Mouse (Mus musculus) embryonic facial prominence, embryonic 13.5 days (tissue): ENCODE data around the gene Adamts3. TPM values are rescaled to one million over a fixed set of nuclear protein-coding genes. Genes with fewer than 3 reads are reported as not detected.
A peak's percentile ranks its signal among the peaks of the same experiment; 100 is the strongest.

Experiments used
- ATAC-seq: fragments of 200-750 bp; cut with Nextera tagmentation; 2 replicates; pipeline ENCODE4 v1.8.0; 2017; ENCODE audit warnings: low read depth; ENCODE audit not compliant: insufficient number of reproducible peaks, insufficient read depth, low FRiP score, low TSS enrichment
- H3K27ac ChIP-seq: fragments of 300-500 bp; sonication (generic); 2 replicates; pipeline ENCODE4 v1.5.1; 2015; ENCODE audit warnings: moderate library complexity, mild to moderate bottlenecking, inconsistent platforms
- H3K27me3 ChIP-seq: fragments of 300-500 bp; sonication (generic); 2 replicates; pipeline ENCODE4 v1.6.1; 2015; ENCODE audit warnings: mild to moderate bottlenecking, inconsistent platforms
- H3K36me3 ChIP-seq: fragments of 300-500 bp; sonication (generic); 2 replicates; pipeline ENCODE4 v1.6.1; 2015; ENCODE audit warnings: mild to moderate bottlenecking, inconsistent platforms
- H3K4me1 ChIP-seq: fragments of 300-500 bp; sonication (generic); 2 replicates; pipeline ENCODE4 v1.6.1; 2015; ENCODE audit warnings: inconsistent platforms
- H3K4me2 ChIP-seq: fragments of 300-500 bp; sonication (generic); 2 replicates; pipeline ENCODE4 v1.6.1; 2015; ENCODE audit warnings: moderate library complexity, mild to moderate bottlenecking, inconsistent platforms
- H3K4me3 ChIP-seq: fragments of 300-500 bp; sonication (generic); 2 replicates; pipeline ENCODE4 v1.5.1; 2015; ENCODE audit warnings: mild to moderate bottlenecking, inconsistent platforms
- H3K9ac ChIP-seq: fragments of 300-500 bp; sonication (generic); 2 replicates; pipeline ENCODE4 v1.6.1; 2015; ENCODE audit warnings: mild to moderate bottlenecking, inconsistent platforms
- H3K9me3 ChIP-seq: fragments of 300-500 bp; sonication (generic); 2 replicates; pipeline ENCODE4 v1.6.1; 2016; ENCODE audit warnings: inconsistent platforms
- WGBS: fragments of 180-500 bp; shearing (Covaris S2); methylation state at CpG from one replicate; pipeline ENCODE4 v1.1.7; 2015; ENCODE audit warnings: mixed read lengths; 5-methylcytosine and 5-hydroxymethylcytosine counted together
- polyA plus RNA-seq: library from polyadenylated mRNA; unstranded; fragments of >200 nt; fragmentation: Nextera tagmentation; extraction: Ambion mirVana; gene quantifications from 2 replicates; pipeline ENCODE4 v1.2.1, GENCODE M21; 2015

The Adamts3 gene
- polyA plus RNA-seq, 1 experiment from 2014 or later: 4.8 TPM

DNA sequence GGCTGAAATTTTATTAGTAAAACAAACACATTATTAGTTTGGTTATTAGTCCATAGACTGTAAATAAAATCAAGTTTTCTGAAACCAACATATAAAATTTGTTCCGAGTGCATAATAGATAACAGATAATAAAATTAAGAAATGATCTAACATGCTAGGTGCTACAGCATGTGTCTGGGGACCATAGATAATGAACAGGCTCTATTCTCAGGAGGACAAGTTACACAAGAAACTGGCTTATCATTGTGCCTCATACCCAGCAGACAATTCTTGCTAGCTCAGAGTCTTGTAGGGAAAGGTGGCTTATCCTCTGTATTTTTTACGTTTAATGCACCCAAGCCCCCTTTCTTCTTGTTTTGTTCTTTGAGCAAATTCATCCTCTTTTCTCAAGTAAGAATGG lies 131.3 kb downstream of the Adamts3 start:
- Histone ChIP-seq H3K4me2 (no peak overlapping the region), H3K36me3 (no peaks in the 10 kb centered on the region), H3K27me3 (no peaks in the 10 kb centered on the region), H3K4me3 (no peak overlapping the region), H3K9me3 (no peaks in the 10 kb centered on the region), H3K27ac (no peak overlapping the region), H3K4me1 (0 out of 2 replicates have a peak, but pooled peaks cover 4% of the 10 kb centered on the region), H3K9ac (no peak overlapping the region)
- WGBS: 83% methylated on average over 2 of the region's 2 CpGs
- no peak for ATAC-seq

DNA sequence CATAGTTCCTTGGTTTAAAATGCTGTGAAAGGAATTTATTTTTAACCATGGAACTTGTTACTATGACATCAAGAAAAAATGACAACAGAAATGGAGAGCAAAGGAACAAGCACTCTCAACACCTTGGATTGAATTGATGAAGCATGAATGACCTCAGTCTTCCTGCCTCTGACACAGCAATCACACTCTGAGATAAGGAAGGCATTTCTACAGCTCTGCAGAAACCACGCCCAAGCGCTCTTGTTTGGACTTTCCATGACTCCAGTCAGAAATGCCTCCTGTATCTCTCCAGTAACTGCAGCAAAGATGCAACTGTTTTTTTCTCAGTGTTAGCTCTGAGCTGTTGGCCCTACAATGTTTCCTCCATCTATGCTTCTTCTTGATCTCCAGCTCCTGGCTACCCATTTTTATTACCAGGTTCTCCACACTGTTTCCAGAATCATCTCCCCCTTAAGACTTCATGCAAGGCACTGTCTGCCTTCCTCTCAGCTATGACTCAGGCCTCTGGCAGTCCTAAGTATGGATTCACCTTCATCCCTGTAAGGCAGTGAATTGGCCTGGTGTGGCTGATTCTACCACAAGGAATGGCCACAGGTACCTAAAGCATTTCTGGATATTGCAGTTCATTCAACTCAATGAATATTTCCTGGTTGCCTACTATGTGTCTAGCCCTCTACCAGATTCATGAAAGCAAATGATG lies 134.8 kb downstream of the Adamts3 start:
- no peak for ATAC-seq
- H3K4me3 ChIP-seq: no peak overlapping the region
- no peaks in the 10 kb centered on the region for H3K36me3 ChIP-seq
- H3K4me2 ChIP-seq: no peak overlapping the region
- H3K9me3 ChIP-seq: no peaks in the 10 kb centered on the region
- no peak overlapping the region for H3K9ac ChIP-seq
- H3K27ac ChIP-seq: no peak overlapping the region
- 0 out of 2 replicates have a peak, but pooled peaks cover 4% of the 10 kb centered on the region for H3K4me1 ChIP-seq
- WGBS: 89% methylated on average over 2 of the region's 2 CpGs
- no peaks in the 10 kb centered on the region for H3K27me3 ChIP-seq

DNA sequence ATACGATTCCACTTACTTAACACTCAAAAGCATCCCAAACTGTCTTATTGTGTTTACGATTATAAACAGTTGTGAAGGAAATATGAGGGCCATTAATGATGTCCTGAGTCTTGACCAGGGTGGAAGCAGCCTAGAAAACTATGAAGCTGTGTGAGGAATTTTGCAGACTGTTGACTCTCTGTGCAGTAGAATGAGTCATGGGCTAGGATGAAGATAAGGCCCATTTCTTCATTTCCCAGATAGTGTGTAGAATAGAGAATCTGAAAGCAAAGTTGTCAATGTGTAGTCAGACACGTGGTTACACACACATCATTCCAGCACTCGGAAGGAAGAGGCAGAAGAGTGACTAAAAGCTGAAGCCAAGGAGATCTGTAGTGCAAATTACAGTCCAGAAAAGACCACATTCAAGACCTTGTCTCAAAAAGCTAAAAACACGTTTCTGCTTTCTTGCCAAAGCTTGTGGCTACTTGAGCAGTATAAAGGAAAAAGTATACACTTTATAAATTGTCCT lies 135.9 kb downstream of the Adamts3 start:
- H3K9me3 ChIP-seq: no peaks in the 10 kb centered on the region
- H3K4me3 ChIP-seq: no peak overlapping the region
- 0 out of 2 replicates have a peak, but pooled peaks cover 4% of the 10 kb centered on the region for H3K4me1 ChIP-seq
- 72% methylated on average over 5 of the region's 5 CpGs for WGBS
- no peaks in the 10 kb centered on the region for H3K27me3 ChIP-seq
- no peak overlapping the region for H3K9ac ChIP-seq
- no peak overlapping the region for H3K27ac ChIP-seq
- H3K4me2 ChIP-seq: no peak overlapping the region
- no peak for ATAC-seq
- H3K36me3 ChIP-seq: no peaks in the 10 kb centered on the region

DNA sequence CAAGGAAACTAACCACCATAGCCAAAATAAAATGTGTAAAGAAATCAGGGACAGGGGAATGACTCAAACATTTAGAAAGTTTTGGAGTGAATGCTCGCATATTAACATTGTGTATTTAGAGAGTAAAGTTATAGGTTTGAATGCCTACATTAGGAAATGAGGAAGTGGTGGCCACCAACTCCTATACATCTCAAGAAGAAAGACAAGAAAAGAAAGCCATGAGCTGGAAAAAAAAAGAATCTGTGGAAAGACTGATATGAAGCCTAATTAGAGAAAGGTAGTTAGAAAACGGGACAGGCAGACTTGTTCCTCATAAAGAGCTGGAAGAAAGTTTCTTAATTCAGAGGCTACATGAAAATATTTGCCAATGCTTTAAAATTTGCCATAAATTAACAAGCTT lies 138.0 kb downstream of the Adamts3 start:
- no peaks in the 10 kb centered on the region for H3K9me3 ChIP-seq
- ATAC-seq: no peak
- 84% methylated on average over 2 of the region's 2 CpGs for WGBS
- no peaks in the 10 kb centered on the region for H3K27me3 ChIP-seq
- H3K4me2 ChIP-seq: no peak overlapping the region
- H3K4me3 ChIP-seq: no peak overlapping the region
- no peak overlapping the region for H3K9ac ChIP-seq
- no peaks in the 10 kb centered on the region for H3K36me3 ChIP-seq
- no peak overlapping the region for H3K27ac ChIP-seq
- H3K4me1 ChIP-seq: 0 out of 2 replicates have a peak, but pooled peaks cover 4% of the 10 kb centered on the region

GRCm38 (mm10) chr5:89734759-89735158 lies 148.4 kb downstream of the Adamts3 start:
- no peak overlapping the region for H3K4me3 ChIP-seq
- H3K36me3 ChIP-seq: no peaks in the 10 kb centered on the region
- no peaks in the 10 kb centered on the region for H3K27me3 ChIP-seq
- 34% methylated on average over 2 of the region's 2 CpGs for WGBS
- H3K27ac ChIP-seq: no peak overlapping the region
- no peak for ATAC-seq
- no peak overlapping the region for H3K4me2 ChIP-seq
- H3K9me3 ChIP-seq: no peaks in the 10 kb centered on the region
- no peaks in the 10 kb centered on the region for H3K4me1 ChIP-seq
- no peak overlapping the region for H3K9ac ChIP-seq

- Histone ChIP-seq H3K27me3 (no peaks in the 10 kb centered on the region), H3K4me2 (no peak overlapping the region), H3K9me3 (peaks cover 9% of the 10 kb centered on the region; the same call in 1 of the 2 replicates), H3K4me1 (no peaks in the 10 kb centered on the region), H3K27ac (no peak overlapping the region), H3K36me3 (no peaks in the 10 kb centered on the region), H3K9ac (no peak overlapping the region), H3K4me3 (no peak overlapping the region)
- WGBS: 66% methylated on average over 3 of the region's 3 CpGs
- ATAC-seq: no peak
Observed at GRCm38 (mm10) chr5:89730411-89730810, 152.7 kb downstream of the Adamts3 start.

DNA sequence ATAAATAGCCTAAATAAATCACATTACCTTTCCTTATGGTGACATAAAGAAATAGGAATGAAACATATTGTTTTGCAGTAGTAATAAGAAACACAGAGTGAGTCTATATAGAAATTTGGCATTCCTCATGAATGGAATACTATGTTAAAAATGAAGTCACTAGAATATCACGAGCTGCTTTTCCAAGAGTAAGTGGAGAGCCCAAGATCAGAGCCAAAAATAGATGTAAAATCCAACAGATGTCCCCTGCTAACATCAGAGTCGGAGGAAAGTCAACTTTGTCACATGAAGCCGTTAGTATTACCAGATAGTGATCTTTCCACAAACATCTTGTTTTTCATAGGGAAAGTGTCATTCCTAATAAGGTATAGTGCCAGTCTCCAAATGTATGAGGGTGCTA lies 155.0 kb downstream of the Adamts3 start:
- Histone ChIP-seq H3K36me3 (no peaks in the 10 kb centered on the region), H3K9ac (no peak overlapping the region), H3K9me3 (peaks cover 9% of the 10 kb centered on the region; the same call in 1 of the 2 replicates), H3K27ac (no peak overlapping the region), H3K4me1 (no peaks in the 10 kb centered on the region), H3K4me3 (no peak overlapping the region), H3K27me3 (no peaks in the 10 kb centered on the region), H3K4me2 (no peak overlapping the region)
- 68% methylated on average over 3 of the region's 3 CpGs for WGBS
- no peak for ATAC-seq

GRCm38 (mm10) chr5:89727497-89728057 lies 155.6 kb downstream of the Adamts3 start:
- H3K27ac ChIP-seq: no peak overlapping the region
- H3K4me3 ChIP-seq: no peak overlapping the region
- no peaks in the 10 kb centered on the region for H3K27me3 ChIP-seq
- WGBS: 82% methylated on average over 6 of the region's 6 CpGs
- H3K36me3 ChIP-seq: no peaks in the 10 kb centered on the region
- ATAC-seq: no peak
- H3K4me2 ChIP-seq: no peak overlapping the region
- H3K4me1 ChIP-seq: no peaks in the 10 kb centered on the region
- peaks cover 9% of the 10 kb centered on the region; the same call in 1 of the 2 replicates for H3K9me3 ChIP-seq
- no peak overlapping the region for H3K9ac ChIP-seq

DNA sequence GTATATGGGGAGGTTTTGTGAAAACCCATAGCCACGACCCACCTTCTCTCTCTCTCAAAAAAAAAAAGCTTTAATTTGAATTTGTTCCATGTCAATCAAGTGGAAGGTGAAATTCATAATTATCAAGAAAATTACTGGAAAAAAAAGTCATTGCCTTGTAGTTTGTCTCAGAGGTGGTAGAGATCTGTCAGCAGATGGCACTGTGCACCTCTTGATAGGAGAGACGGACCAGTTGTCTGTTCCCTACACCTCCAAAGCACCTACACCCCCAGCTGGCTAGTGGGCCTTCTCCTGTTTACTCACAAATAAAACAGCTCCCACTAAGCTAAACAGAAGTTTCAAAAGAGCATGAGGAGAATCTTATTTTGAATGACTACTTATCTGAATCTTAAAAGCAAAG lies 168.6 kb downstream of the Adamts3 start:
- 45% methylated on average over 2 of the region's 2 CpGs for WGBS

DNA sequence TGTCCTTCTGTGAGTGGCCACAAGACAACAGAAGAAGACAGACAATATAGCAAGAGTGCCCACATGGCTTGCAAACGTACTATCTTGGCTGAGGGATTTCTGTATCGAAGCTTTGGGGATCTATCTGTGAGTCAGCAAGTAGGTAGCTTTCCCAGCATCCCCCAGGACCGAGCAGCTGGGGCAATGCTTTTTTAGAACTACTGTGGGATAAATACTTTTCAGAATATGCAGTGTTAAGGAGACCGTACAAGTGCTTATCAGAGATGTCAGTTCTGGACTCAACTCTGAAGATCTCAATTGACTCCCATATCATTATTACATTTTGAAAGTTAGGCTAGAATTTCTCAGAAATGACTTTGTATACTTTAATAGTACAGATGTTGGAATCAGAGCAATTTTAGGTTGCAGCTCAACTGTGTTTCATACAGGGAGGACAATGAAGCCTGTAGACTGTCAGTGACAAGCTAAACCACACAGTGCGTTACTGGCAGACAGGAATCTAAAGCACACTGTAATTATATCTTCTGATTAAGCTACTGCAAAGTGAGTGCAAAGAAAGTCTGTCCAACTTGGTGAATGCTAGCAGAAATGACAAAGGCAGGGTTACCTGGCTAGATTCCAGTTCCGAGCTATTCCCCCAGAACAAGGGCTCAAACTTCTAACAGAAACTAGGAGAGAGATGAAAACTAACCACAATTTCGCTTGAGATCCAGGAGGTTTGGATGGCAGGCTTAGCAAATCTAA lies 171.8 kb downstream of the Adamts3 start:
- 67% methylated on average over 7 of the region's 7 CpGs for WGBS
- peak; percentile 56; the same call in 1 of the 2 replicates for ATAC-seq
- Histone ChIP-seq H3K9me3 (no peaks in the 10 kb centered on the region), H3K27ac (no peak overlapping the region), H3K4me3 (no peak overlapping the region), H3K4me2 (no peak overlapping the region), H3K36me3 (peaks cover 4% of the 10 kb centered on the region), H3K9ac (no peak overlapping the region), H3K4me1 (no peaks in the 10 kb centered on the region), H3K27me3 (no peaks in the 10 kb centered on the region)

More for the DNA sequence above, 168.6 kb downstream of the Adamts3 start:
- Histone ChIP-seq H3K27me3 (no peaks in the 10 kb centered on the region), H3K4me2 (no peak overlapping the region), H3K9ac (no peak overlapping the region), H3K36me3 (no peaks in the 10 kb centered on the region), H3K4me3 (no peak overlapping the region), H3K9me3 (no peaks in the 10 kb centered on the region), H3K27ac (no peak overlapping the region), H3K4me1 (no peaks in the 10 kb centered on the region)
- no peak for ATAC-seq

DNA sequence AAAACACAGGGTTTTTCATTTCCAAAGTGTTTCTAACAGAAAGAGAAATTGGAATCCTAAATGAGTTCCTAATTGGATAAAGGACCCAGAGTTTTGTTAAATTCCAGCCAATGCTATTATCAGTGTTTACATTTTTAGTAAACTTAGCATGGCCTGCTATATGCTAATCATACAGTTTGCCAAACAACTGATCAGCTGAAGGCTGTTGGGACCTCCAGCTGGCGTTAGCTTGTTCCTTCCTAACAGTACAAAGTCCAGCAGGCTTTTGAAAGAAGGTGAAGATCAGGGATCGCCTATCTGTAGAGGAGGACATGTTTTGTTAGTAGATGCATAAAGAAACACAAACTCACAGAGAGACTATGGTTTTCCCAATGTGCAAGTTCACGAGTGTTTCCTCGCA lies 173.7 kb downstream of the Adamts3 start:
- no peak for ATAC-seq
- no peaks in the 10 kb centered on the region for H3K27me3 ChIP-seq
- H3K27ac ChIP-seq: no peak overlapping the region
- H3K9me3 ChIP-seq: no peaks in the 10 kb centered on the region
- H3K4me1 ChIP-seq: peaks cover 1% of the 10 kb centered on the region; the same call in 1 of the 2 replicates
- no peak overlapping the region for H3K9ac ChIP-seq
- no peak overlapping the region for H3K4me2 ChIP-seq
- WGBS: 57% methylated on average over 4 of the region's 4 CpGs
- H3K4me3 ChIP-seq: no peak overlapping the region
- H3K36me3 ChIP-seq: peaks cover 12% of the 10 kb centered on the region
